Comparison of ENCODE assay signal across 12 mouse cellular contexts in genomic region chr9:61151201-61151600, GRCm38 (mm10).
"Had no signal": no experiment of that assay in that cellular context is flagged by ENCODE, and none has a peak within 500 bp of the region (broad histone marks: within the 10 kb centered on the region; RNA-seq: fewer than 3 reads in every experiment).

No protein-coding gene starts in this region.

- H3K9me3 ChIP-seq: limb, embryonic 12.5 days; liver, embryonic 13.5 days; midbrain, embryonic 13.5 days; neural tube, embryonic 12.5 days had no signal

- H3K36me3 ChIP-seq: limb, embryonic 12.5 days; liver, embryonic 13.5 days; midbrain, embryonic 13.5 days; neural tube, embryonic 12.5 days had no signal

- DNase-seq: layer of hippocampus, adult 9-11 months; layer of hippocampus, postnatal 36 days; liver; liver, embryonic 13.5 days; liver, postnatal 0 days; right cerebral cortex, postnatal 4 days; spleen, adult 18-20 months; thymus, postnatal 36 days had no signal

- H3K27me3 ChIP-seq: liver, embryonic 13.5 days; neural tube, embryonic 12.5 days had no signal

- H3K4me2 ChIP-seq: limb, embryonic 12.5 days; liver, embryonic 13.5 days; midbrain, embryonic 13.5 days; neural tube, embryonic 12.5 days had no signal

- H3K9ac ChIP-seq: limb, embryonic 12.5 days; liver, embryonic 13.5 days; liver, postnatal 0 days; midbrain, embryonic 13.5 days; neural tube, embryonic 12.5 days had no signal

- H3K4me1 ChIP-seq: liver, embryonic 13.5 days had no signal

- ATAC-seq: liver, postnatal 0 days; midbrain, embryonic 13.5 days had no signal

- H3K27ac ChIP-seq: kidney, postnatal 0 days; limb, embryonic 12.5 days; liver, embryonic 13.5 days; midbrain, embryonic 13.5 days; neural tube, embryonic 12.5 days had no signal

- H3K4me3 ChIP-seq: limb, embryonic 12.5 days; liver, embryonic 13.5 days; midbrain, embryonic 13.5 days; neural tube, embryonic 12.5 days had no signal
